Mouse (Mus musculus) ZHBTc4 (cell line): ENCODE measurements around the gene Rasip1.
"Not testable (repeated sequence)": the region's sequence is repeated elsewhere in the genome, so short reads cannot be mapped to it uniquely, and the experiment has no call there.

Source experiments
- DNase-seq: peaks from one replicate; pipeline ENCODE4 v3.0.0-alpha.2; 2011; ENCODE audit warnings: low read depth, low spot score

Gene Rasip1

GRCm38 (mm10) chr7:45644872-45645590 lies 17.7 kb downstream of the Rasip1 start:
- no peak for DNase-seq

DNA sequence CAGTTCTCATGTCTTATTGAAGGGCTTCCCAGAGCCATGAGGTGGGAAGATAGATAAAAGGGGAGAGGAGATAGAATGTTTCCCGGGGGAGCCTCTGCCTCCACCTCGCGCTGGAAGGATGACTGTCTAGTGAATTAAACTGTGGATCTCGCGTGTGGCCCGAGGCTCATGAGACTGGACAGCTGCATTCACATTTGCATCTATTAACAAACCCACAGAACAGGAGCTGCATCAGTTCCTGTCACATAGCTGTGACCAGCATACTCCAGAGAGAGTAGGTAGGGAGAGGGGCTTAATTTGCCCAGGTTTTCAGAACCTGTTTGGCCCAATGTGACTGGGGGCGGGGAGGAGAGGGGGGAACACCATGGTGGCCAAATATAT lies 18.3 kb downstream of the Rasip1 start:
- DNase-seq: no peak

DNA sequence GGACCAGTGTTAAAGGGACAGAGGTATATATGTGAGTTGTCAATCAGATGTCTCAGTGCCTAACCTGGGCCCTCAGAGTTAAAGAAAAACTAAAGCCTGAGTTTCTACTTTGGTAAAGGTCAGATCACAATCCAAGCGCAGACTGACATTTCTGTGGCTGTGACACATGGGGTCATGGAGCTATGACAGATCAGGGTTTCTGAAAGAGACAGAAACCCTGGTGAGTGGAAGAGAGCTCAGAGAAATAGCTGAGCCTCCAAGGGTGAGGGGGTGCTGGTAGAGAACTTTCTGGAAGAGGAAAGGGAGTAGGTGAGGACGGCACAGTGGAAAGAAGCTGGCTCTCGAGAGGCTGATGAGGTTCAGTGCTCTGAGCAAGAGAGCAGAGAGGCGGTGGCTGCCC lies 19.4 kb downstream of the Rasip1 start:
- no peak for DNase-seq

- DNase-seq: no peak
Observed at GRCm38 (mm10) chr7:45649351-45649750, 22.1 kb downstream of the Rasip1 start.

- not testable (repeated sequence) for DNase-seq
Observed at GRCm38 (mm10) chr7:45650484-45650883, 23.2 kb downstream of the Rasip1 start.

- peak; percentile 31 for DNase-seq
Observed at GRCm38 (mm10) chr7:45654424-45655047, 27.2 kb downstream of the Rasip1 start.

- DNase-seq: no peak
Observed at GRCm38 (mm10) chr7:45660746-45661478, 33.6 kb downstream of the Rasip1 start.

DNA sequence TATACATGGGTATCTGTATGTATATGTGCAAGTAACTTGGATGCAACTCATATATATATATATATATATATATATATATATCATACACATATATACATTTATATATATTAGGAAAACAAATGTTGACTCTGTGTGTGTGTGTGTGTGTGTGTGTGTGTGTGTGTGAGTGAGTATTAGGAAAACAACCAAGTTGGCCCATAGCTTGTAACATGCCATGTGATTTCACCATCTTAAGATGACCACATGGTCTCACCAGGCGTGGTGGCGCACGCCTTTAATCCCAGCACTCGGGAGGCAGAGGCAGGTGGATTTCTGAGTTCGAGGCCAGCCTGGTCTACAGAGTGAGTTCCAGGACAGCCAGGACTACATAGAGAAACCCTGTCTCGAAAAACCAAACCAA lies 34.4 kb downstream of the Rasip1 start:
- DNase-seq: not testable (repeated sequence)

- no peak for DNase-seq
Observed at GRCm38 (mm10) chr7:45665303-45666138, 38.2 kb downstream of the Rasip1 start.

DNA sequence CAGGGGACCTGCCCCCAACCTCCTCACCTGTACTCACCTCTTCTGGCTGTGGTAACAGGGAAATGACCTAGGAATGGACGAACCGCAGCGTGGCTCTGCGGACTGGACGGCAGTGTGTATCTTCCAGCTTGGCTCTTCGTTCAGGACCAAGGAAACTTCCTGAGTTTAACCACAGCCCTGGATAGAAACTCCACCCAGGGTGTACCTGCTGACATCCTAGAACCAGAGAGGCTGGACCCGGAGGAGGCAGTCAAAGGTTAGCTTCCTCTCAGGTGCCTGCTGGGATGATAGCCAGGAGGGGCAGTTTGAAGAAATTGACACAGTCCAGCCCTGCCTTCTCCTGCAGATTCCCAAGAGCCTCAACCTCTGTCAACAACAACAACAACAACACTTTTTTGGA lies 38.9 kb downstream of the Rasip1 start, which contains the start of gene Fut2:
TSS of gene Fut2 (minus strand) at position 234 of the 400 bp plus-strand sequence.
- no peak for DNase-seq

DNA sequence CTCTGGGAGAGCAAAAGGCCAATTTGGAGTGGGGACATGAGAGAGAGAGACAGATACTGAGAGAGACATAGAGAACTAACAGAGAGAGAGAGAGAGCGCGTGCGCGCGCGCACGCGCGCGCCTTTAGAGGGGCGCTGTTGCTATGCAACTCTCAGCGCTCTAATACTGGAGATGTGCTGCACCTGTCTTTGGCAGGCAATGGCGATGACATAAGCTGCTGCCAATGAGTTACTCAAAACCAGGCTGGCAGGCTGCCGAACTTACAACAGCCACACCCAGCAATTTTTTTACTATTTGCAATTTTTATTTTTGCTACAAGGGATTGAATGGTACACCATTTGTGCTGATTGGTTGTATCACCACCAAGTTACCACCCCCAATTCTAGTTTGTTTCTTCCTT lies 40.5 kb downstream of the Rasip1 start:
- DNase-seq: no peak

GRCm38 (mm10) chr7:45668921-45669320 lies 41.6 kb downstream of the Rasip1 start:
- peak; percentile 80 for DNase-seq

DNA sequence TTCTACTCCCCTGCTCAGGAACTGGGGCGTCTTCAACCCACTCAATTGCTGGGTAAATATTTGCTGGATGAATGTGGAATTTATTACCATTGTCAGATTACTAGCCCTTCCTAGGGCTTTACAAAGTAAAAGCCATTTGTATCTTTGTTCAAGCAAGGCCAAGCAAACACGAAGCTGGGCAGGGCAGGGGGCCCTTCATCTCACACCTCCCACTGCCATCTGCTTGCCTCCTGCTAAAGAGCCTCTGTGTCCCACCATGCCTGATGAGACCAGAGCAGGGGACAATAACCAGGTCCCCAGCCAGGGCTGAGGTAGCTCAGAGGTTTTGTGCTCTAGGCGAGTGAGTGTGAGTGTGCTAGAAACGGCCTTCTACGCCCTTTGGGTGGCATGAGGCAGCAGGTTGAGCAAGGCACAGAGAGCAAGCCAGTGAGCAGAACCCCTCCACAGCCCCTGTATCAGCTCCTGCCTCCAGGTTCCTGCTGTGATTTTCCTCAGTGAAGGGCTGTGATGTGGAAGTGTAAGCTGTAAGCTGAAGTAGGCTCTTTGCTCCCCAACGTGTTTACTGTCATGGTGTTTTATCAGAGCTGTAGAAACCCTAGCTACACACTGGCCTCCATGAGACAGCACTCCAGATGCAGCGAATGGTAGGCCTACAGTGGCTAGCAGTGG lies 50.5 kb downstream of the Rasip1 start:
- DNase-seq: no peak

GRCm38 (mm10) chr7:45678513-45678912 lies 51.2 kb downstream of the Rasip1 start:
- no peak for DNase-seq

- no peak for DNase-seq
Observed at GRCm38 (mm10) chr7:45679966-45680621, 52.8 kb downstream of the Rasip1 start.

DNA sequence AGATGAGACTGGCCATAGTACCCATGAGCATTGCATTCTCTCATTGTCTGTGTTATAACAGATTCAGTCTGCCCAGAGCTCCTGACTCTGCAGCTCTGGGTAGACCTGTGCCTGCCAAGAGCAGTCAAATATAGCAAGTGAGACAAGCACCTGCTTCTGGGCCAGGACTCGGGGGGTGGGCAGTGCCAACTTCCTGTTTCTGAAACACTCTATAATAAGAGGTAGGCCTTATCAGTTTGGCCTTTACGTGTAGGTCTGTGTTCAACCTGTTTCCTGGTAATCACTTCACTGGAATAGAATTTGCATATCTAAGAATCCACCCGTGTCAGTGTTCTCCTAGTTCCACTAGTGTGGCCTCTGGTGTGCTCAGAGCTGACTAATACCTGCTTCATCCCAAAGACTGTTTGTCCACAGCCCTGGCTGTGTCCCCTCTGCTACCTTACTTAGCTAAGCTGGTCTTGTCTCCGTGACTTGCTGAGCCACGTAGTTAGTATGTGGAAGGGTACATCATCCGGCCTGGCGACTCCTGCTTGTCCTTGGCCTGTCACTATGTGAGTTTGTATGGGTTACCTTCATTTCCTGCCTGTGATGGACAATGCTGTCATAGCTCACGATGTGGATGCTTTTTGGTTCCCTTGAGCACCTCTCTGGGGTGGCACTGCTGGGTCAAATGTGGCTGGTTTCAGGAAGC lies 53.9 kb downstream of the Rasip1 start:
- DNase-seq: no peak

GRCm38 (mm10) chr7:45682144-45683126 lies 55.1 kb downstream of the Rasip1 start:
- DNase-seq: peak; percentile 94

DNA sequence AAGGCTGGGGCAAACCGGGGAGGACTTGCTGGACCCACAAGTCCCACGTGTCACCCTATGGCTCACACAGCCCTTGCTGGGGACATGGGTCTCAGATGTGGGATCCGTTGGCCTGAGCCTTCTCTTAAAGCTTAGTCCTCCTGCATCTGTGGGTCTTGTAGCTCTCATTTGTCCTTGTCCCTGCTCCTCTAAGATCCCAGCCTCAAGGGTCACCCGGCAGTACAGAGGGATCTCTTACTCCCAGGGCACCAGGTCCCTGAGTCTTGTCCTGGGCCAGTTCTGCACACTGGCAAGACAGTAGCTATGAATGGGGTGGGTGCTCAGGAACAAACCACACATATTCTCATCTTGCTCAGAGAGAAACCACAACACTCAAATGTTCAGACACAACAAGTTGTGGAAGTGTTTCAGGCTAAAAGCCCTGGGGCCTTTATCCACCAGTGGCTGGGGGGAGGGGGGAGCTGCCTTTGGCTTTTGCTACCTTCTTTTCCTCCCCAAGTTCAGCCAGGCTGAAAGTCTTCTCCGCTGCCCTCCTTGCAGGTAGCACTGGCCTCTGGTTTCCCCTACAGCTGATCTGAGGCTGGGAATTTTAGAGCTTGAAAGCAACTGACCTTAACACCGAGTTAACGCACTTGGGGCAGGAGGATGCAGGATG lies 56.2 kb downstream of the Rasip1 start, which contains the start of gene Ntn5:
TSS of gene Ntn5 (plus strand) at position 627 of the 655 bp plus-strand sequence.
- no peak for DNase-seq
